Mouse (Mus musculus) B cell, adult 2 months (primary cell): ENCODE results near the gene Gimap4.

Experiments
- DNase-seq, 2 experiments: peaks; one replicate each; pipeline ENCODE4 v3.0.0; 2022

The Gimap4 gene

GRCm38 (mm10) chr6:48702601-48703000 lies 18.3 kb downstream of the Gimap4 start:
- DNase-seq: no peak

DNA sequence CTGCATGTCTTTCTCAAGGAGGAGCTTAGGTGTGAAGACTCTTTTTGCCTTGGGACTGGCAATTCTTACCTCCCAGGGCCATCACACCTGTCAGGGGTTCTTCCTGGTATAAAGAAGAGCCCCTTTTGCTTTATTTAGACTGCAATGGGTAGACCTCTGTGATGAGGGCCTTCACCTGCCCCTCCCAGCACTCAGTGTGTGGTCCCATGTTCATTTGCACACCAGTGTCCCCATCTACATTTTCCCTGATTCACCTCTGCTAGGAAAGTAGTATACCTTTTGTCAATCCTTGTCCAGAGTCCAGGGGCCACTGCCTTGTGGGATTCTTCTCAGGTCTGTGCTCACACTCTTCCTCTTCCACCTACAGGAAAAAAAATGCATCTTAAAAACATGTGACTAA lies 19.8 kb downstream of the Gimap4 start:
- DNase-seq: no peak

DNA sequence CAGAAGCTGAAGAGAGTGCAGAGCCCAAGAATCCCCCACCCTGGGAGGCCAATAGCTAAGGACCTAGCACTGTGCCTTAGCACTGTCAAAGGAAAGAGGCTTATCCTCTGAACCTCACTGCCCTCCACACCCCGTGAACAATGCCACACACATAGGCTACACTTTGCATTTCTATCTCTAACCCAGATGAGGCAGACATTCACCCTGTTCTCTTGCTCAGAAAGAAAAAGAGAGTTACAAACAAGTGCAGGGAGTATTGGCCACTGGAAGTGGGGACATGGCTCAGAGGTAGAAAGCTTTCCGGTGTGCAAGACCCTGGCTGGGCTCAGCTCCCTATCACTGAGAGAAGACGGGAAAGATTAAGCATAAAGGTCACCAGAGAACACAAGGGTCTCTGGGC lies 21.8 kb downstream of the Gimap4 start:
- no peak for DNase-seq

DNA sequence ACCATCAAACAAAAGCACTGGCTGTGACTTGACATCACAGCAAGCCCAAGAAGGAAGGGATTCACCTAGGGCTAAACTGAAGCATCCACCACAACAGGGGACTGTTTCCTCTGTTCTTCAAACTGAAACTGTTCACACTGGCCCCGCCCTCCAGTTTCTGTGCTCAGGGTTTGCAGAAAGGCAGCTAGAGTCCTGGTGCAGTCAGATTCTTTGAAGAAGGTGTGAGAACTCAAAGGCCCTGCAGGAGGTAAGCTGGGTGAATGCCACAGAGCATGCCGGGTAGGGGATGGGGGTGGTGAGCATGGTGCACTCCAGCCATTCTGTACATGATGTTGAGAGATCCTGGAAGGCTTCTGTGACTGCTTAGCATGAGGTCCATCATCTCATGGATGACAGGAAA lies 34.1 kb downstream of the Gimap4 start, which contains the start of the genes Gm28053 and Gimap7:
Gene Gm28053, plus strand, starts transcription at position 153 of the 400 bp plus-strand sequence.
Gene Gimap7, plus strand, starts transcription at position 167 of the 400 bp plus-strand sequence.
- peak; percentile 66 to 70 for DNase-seq

DNA sequence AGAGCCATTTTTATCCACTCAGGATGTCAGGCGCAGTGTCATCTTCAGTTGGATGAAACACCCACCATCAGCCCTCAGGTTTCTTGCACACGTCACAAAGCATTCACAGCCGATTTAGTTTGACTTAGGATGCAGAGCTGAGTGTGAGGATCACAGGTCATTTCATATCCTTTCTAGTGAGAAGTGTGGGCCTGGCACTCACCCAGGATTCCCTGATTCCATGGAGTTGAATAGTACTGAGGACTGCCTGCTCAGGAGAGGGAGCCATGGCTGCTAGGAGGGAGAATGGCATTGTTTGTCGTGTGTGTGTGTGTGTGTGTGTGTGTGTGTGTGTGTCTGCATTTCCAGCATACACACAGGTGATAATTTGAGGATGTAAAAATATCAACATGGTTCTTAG lies 36.0 kb downstream of the Gimap4 start:
- DNase-seq: no peak

DNA sequence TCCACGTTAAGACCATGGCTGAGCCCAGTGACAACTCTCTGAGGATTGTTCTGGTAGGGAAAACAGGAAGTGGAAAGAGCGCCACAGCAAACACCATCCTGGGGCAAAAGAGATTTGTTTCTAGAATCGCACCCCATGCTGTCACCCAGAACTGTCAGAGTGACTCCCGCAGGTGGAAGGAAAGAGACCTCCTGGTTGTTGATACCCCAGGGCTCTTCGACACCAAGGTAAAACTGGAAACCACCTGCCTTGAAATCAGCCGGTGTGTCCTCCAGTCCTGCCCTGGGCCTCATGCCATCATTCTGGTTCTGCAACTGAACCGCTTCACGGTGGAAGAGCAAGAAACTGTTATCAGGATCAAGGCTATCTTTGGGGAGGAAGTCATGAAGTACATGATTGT lies 39.1 kb downstream of the Gimap4 start:
- DNase-seq: no peak

GRCm38 (mm10) chr6:48725476-48725875 lies 41.1 kb downstream of the Gimap4 start:
- peak; percentile 67 to 74 for DNase-seq

DNA sequence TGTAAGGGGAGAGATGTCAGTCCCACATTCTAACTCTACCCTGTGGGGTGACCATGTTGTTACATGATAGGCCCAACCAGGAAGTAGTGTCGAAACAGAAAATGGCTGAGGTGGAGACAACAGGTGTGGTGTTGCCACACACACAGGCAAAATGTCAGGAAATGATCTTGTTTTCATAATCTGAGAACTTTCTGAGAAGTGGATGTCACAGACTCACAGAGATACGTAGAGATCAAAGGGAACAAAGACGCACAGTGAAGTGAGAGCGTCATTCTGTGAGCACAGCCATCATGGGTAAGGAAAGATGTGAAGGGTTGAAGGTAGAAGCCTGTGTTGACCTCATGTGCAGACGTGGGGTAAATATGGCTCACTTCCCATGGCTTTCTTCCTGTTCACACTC lies 43.4 kb downstream of the Gimap4 start:
- DNase-seq: no peak

- peak; percentile 75 to 79 for DNase-seq
These were observed 48.5 kb downstream of the Gimap4 start for GRCm38 (mm10) chr6:48732864-48733304.

GRCm38 (mm10) chr6:48733660-48734059 lies 49.3 kb downstream of the Gimap4 start:
- DNase-seq: no peak

GRCm38 (mm10) chr6:48737053-48737452 lies 52.7 kb downstream of the Gimap4 start:
- DNase-seq: no peak

GRCm38 (mm10) chr6:48737688-48738087 lies 53.3 kb downstream of the Gimap4 start:
- DNase-seq: peak in 1 of 2 experiments; percentile 0

DNA sequence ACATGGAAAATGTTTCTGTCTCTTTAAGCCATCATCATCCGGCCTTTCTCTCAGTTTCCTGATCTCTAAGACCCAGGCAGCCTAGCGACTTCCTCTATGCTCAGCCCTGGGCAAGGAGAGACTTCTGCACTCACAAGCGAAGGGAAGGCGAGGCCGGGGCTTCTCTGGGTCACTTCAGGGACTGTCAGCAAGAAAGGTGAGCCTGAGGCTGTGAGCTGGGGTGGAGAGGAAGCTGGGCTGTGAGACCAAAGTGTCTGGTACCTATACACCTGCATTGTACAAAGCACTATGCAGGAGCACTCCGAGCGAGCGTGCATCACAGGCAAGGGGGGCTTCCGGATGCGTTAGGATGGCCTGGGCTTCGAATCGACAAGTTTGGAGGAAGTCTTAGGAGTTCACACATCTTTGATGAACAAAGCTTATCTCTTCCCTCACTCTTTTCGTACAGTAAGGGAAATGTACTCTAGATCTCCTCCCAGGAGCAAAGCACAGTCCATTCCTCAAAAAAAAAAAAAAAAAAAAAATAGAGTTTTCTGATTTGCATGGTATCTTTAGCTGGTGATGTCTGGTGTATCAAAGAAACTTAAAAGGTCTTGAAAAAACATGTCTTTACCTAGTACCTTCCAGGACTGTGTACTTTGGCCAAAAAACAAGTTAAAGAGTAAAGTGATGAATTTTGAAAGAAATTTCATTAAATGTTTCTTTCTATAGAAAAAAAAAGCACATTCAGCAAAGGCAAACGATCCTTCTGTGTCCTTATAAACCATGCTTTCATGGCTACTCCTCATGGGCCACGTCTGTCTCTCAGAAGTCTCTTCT lies 54.8 kb downstream of the Gimap4 start, which contains the start of gene Gimap1:
Gene Gimap1, plus strand, starts transcription at position 94 of the 819 bp plus-strand sequence.
- peak; percentile 70 to 74 for DNase-seq

- DNase-seq: peak in 1 of 2 experiments; percentile 4
These were observed 55.4 kb downstream of the Gimap4 start for GRCm38 (mm10) chr6:48739780-48740055.

DNA sequence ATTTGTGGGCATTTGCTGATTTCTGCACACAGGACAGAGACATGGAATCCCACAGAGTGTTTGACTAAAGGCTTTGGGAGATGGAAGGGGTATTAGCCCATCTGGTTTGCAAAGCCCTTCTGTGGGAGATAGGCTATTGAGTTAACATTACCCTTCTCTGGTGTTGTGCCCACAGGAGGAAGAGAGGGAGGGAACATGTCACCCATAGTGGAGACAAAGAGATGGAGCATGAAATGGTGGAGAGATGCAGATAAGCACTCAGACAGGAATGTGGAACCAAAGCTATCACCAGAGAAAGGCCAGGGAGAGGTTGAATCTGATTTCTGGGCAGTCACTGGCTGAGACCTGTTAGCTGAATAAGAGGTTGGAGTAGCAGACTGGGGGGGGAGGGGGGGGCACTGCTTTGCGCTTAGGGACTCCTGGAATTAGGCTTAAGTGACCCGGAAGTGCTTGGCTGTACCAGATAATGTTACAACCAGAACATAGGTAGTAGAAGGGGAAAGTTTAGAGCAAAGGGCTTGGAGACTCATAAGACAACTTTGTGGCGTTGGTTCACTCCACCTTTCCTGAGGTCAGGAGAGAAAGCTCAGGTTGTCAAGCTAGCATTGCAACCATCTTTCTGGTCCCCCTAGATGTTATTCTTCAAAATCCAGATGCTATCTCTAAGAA lies 56.3 kb downstream of the Gimap4 start:
- no peak for DNase-seq

DNA sequence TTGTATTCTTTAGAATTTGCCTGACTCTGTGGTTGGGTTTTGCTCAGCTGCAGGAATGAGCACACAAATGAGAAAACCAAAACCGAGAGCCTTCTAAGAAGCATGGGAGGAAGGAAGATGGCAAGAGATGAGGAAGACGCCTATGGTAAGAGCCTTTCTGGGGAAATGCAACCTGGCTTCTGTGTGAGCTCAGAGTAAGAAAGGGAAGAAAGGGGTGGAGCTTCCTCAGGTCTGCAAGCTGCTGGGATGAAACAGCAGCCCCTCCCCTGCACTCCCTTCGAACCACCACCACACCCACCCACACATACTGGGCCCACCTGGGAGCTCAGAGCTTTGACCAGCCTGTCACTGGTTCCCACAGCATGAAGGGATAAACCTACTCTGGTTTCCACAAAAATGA lies 56.9 kb downstream of the Gimap4 start:
- peak in 1 of 2 experiments; percentile 1 for DNase-seq
